Mouse (Mus musculus): ENCODE measurements at regions not wholly inside any gene's neighbourhood (a gene's known extent, or its start where the extent isn't known, plus 50 kb on each side); places are given as distances from the start of the nearest gene placed in this dataset.
"Not testable (repeated sequence)": the region's sequence is repeated elsewhere in the genome, so short reads cannot be mapped to it uniquely, and the experiment has no call there.

GRCm38 (mm10) chr4:81539551-81539950, 96.9 kb upstream of the Mpdz start:
- no peaks in the 10 kb centered on the region for H3K79me3 ChIP-seq (ENCODE audit: low read depth)
- no peak overlapping the region for H3ac ChIP-seq (ENCODE audit: control insufficient read depth, insufficient read length, low read depth)
- no peak for TF ChIP-seq MAX (IDR thresholded peaks at IDR 0.05)
- H3K36me3 ChIP-seq (ENCODE audit: control insufficient read depth, insufficient read depth): no peaks in the 10 kb centered on the region
- no peaks in the 10 kb centered on the region for H3K27me3 ChIP-seq (ENCODE audit: control insufficient read depth, insufficient read depth, insufficient read length)
- no peak overlapping the region for H3K4me3 ChIP-seq (ENCODE audit: insufficient read depth, poor library complexity, severe bottlenecking)
- no peaks in the 10 kb centered on the region for H3K79me2 ChIP-seq (ENCODE audit: control insufficient read depth, insufficient read depth)

GRCm38 (mm10) chr4:81536795-81537194, 94.2 kb upstream of the Mpdz start:
- TF ChIP-seq FOSL1 (IDR thresholded peaks at IDR 0.05; ENCODE audit: insufficient read depth, low read length, poor library complexity, severe bottlenecking) (no peak), MYOG (IDR thresholded peaks at IDR 0.05; ENCODE audit: control insufficient read depth, extremely low read depth, insufficient read length) (no peak), CTCF (IDR thresholded peaks at IDR 0.05; ENCODE audit: control insufficient read depth, insufficient read depth, insufficient read length) (no peak), MAX (IDR thresholded peaks at IDR 0.05) (no peak), USF1 (IDR thresholded peaks at IDR 0.05; ENCODE audit: low read depth) (no peak), MYOD1 (IDR thresholded peaks at IDR 0.05; ENCODE audit: control insufficient read depth, insufficient read length, low read depth) (no peak), CEBPB (IDR thresholded peaks at IDR 0.05; ENCODE audit: low read depth) (no peak)
- H3K36me3 ChIP-seq (ENCODE audit: control insufficient read depth, insufficient read depth): no peaks in the 10 kb centered on the region
- H3ac ChIP-seq (ENCODE audit: control insufficient read depth, insufficient read length, low read depth): no peak overlapping the region
- H3K4me3 ChIP-seq (ENCODE audit: insufficient read depth, poor library complexity, severe bottlenecking): no peak overlapping the region
- H3K79me2 ChIP-seq (ENCODE audit: control insufficient read depth, insufficient read depth): no peaks in the 10 kb centered on the region
- H3K27me3 ChIP-seq (ENCODE audit: control insufficient read depth, insufficient read depth, insufficient read length): no peaks in the 10 kb centered on the region
- H3K79me3 ChIP-seq (ENCODE audit: low read depth): no peaks in the 10 kb centered on the region

GRCm38 (mm10) chr4:81530546-81530945, 87.9 kb upstream of the Mpdz start:
- H3ac ChIP-seq (ENCODE audit: control insufficient read depth, insufficient read length, low read depth): no peak overlapping the region
- no peak overlapping the region for H3K4me3 ChIP-seq (ENCODE audit: insufficient read depth, poor library complexity, severe bottlenecking)
- no peaks in the 10 kb centered on the region for H3K36me3 ChIP-seq (ENCODE audit: control insufficient read depth, insufficient read depth)
- H3K79me3 ChIP-seq (ENCODE audit: low read depth): no peaks in the 10 kb centered on the region
- H3K79me2 ChIP-seq (ENCODE audit: control insufficient read depth, insufficient read depth): no peaks in the 10 kb centered on the region
- TF ChIP-seq CEBPB (IDR thresholded peaks at IDR 0.05; ENCODE audit: low read depth) (no peak), MAX (IDR thresholded peaks at IDR 0.05) (no peak), USF1 (IDR thresholded peaks at IDR 0.05; ENCODE audit: low read depth) (no peak), CTCF (IDR thresholded peaks at IDR 0.05; ENCODE audit: control insufficient read depth, insufficient read depth, insufficient read length) (no peak), MYOD1 (IDR thresholded peaks at IDR 0.05; ENCODE audit: control insufficient read depth, insufficient read length, low read depth) (no peak), FOSL1 (IDR thresholded peaks at IDR 0.05; ENCODE audit: insufficient read depth, low read length, poor library complexity, severe bottlenecking) (no peak), MYOG (IDR thresholded peaks at IDR 0.05; ENCODE audit: control insufficient read depth, extremely low read depth, insufficient read length) (no peak)
- no peaks in the 10 kb centered on the region for H3K27me3 ChIP-seq (ENCODE audit: control insufficient read depth, insufficient read depth, insufficient read length)

GRCm38 (mm10) chr4:81519151-81519550, 76.5 kb upstream of the Mpdz start:
- not testable (repeated sequence) for H3ac ChIP-seq (ENCODE audit: control insufficient read depth, insufficient read length, low read depth)

GRCm38 (mm10) chr4:81514547-81514946, 71.9 kb upstream of the Mpdz start:
- Histone ChIP-seq H3K36me3 (ENCODE audit: control insufficient read depth, insufficient read depth) (no peaks in the 10 kb centered on the region), H3K4me3 (ENCODE audit: insufficient read depth, poor library complexity, severe bottlenecking) (no peak overlapping the region), H3K79me2 (ENCODE audit: control insufficient read depth, insufficient read depth) (no peaks in the 10 kb centered on the region), H3ac (ENCODE audit: control insufficient read depth, insufficient read length, low read depth) (no peak overlapping the region), H3K27me3 (ENCODE audit: control insufficient read depth, insufficient read depth, insufficient read length) (no peaks in the 10 kb centered on the region), H3K79me3 (ENCODE audit: low read depth) (no peaks in the 10 kb centered on the region)
- TF ChIP-seq MYOG (IDR thresholded peaks at IDR 0.05; ENCODE audit: control insufficient read depth, extremely low read depth, insufficient read length) (no peak), FOSL1 (IDR thresholded peaks at IDR 0.05; ENCODE audit: insufficient read depth, low read length, poor library complexity, severe bottlenecking) (no peak)

More at GRCm38 (mm10) chr4:81519151-81519550, 76.5 kb upstream of the Mpdz start:
- H3K4me3 ChIP-seq (ENCODE audit: insufficient read depth, poor library complexity, severe bottlenecking); H3K79me3 ChIP-seq (ENCODE audit: low read depth); H3K27me3 ChIP-seq (ENCODE audit: control insufficient read depth, insufficient read depth, insufficient read length); H3K36me3 ChIP-seq (ENCODE audit: control insufficient read depth, insufficient read depth); H3K79me2 ChIP-seq (ENCODE audit: control insufficient read depth, insufficient read depth): not testable (repeated sequence)

GRCm38 (mm10) chr4:81512396-81512795, 69.8 kb upstream of the Mpdz start:
- no peaks in the 10 kb centered on the region for H3K79me3 ChIP-seq (ENCODE audit: low read depth)
- no peaks in the 10 kb centered on the region for H3K27me3 ChIP-seq (ENCODE audit: control insufficient read depth, insufficient read depth, insufficient read length)
- no peak overlapping the region for H3ac ChIP-seq (ENCODE audit: control insufficient read depth, insufficient read length, low read depth)
- no peaks in the 10 kb centered on the region for H3K36me3 ChIP-seq (ENCODE audit: control insufficient read depth, insufficient read depth)
- no peaks in the 10 kb centered on the region for H3K79me2 ChIP-seq (ENCODE audit: control insufficient read depth, insufficient read depth)
- no peak for TF ChIP-seq CTCF (IDR thresholded peaks at IDR 0.05; ENCODE audit: control insufficient read depth, insufficient read depth, insufficient read length)
- TF ChIP-seq CEBPB (IDR thresholded peaks at IDR 0.05; ENCODE audit: low read depth): no peak
- no peak for TF ChIP-seq MYOG (IDR thresholded peaks at IDR 0.05; ENCODE audit: control insufficient read depth, extremely low read depth, insufficient read length)
- no peak for TF ChIP-seq USF1 (IDR thresholded peaks at IDR 0.05; ENCODE audit: low read depth)
- no peak for TF ChIP-seq MYOD1 (IDR thresholded peaks at IDR 0.05; ENCODE audit: control insufficient read depth, insufficient read length, low read depth)
- TF ChIP-seq FOSL1 (IDR thresholded peaks at IDR 0.05; ENCODE audit: insufficient read depth, low read length, poor library complexity, severe bottlenecking): no peak
- no peak for TF ChIP-seq MAX (IDR thresholded peaks at IDR 0.05)
- no peak overlapping the region for H3K4me3 ChIP-seq (ENCODE audit: insufficient read depth, poor library complexity, severe bottlenecking)
